Mouse (Mus musculus) bone marrow macrophage, adult 2 months (primary cell): ENCODE data around the gene Cers4.

Source experiments
- CTCF ChIP-seq: IDR thresholded peaks from 2 replicates; pipeline ENCODE4 v1.5.1; 2012; ENCODE audit warnings: low read depth, mild to moderate bottlenecking, low read length, moderate library complexity
- POLR2A ChIP-seq: IDR thresholded peaks from 2 replicates; pipeline ENCODE4 v1.6.1; 2012; ENCODE audit warnings: mild to moderate bottlenecking, low read depth, low read length, borderline replicate concordance

- no peak for TF ChIP-seq CTCF
- no peak for TF ChIP-seq POLR2A
These were observed 1.0 kb downstream of the Cers4 start for GRCm38 (mm10) chr8:4493686-4494440.
